In the genomic region with DNA sequence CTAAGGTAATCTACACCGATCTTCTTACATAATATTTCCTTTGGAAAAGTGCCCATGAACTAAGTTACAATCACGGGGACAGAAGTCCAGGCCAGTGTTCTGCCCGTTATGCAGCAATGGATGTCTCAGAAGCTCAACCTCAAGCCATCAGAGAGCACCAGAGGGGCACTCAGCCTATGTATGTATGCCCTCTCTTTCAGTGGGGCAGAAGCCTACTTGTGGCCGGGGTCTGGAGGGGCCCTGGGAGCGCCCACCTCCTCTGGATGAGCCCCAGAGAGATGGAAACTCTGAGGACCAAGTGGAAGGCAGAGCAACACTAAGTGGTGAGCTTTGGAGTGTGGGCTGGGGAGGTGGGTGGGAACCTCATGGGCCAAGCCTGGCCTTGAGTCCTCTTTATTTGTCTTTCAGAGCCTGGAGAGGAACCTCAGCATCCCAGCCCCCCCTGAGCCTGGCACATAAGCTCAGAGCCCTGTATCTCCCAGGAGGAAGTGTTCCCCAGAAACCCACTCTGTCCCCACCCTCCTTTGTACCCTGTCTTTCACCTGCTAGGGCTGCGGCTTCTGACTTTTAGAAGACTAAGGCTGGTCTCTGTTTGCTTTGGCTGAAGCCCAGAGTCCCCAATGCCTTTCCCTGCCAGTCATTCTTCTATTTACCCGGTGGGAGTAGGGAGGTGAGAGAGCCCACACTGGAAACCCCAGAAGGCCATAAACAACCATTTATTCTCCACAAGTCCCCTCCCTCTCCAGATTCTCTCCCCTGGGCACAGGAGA, we compare ENCODE assay signal across 10 mouse cellular contexts. TPM values are rescaled to one million over a fixed set of nuclear protein-coding genes. Genes with fewer than 3 reads are reported as not detected.
DNase-seq lines count a peak whose midpoint lies in the region; ATAC-seq lines count a peak whose summit lies in the region.
"Had no signal": no experiment of that assay in that cellular context is flagged by ENCODE, and none has a peak within 500 bp of the region (broad histone marks: within the 10 kb centered on the region; RNA-seq: fewer than 3 reads in every experiment).

No protein-coding gene starts in this region.

- peak overlapping the region; percentile 96 for H3K27ac ChIP-seq in kidney, embryonic 15.5 days
- H3K27ac ChIP-seq in heart, embryonic 16.5 days (ENCODE audit: low read length), result peak overlapping the region; percentile 91

- peak; percentile 52 for DNase-seq in cerebellum, adult 9-11 months
- DNase-seq in cerebellum, postnatal 4 days (ENCODE audit: low spot score in 2 of 2), result no peak
- no peak for DNase-seq in kidney, adult 18-20 months
- peak; percentile 36 for DNase-seq in lung, postnatal 36 days
- no peak for DNase-seq in frontal cortex, postnatal 25 days (ENCODE audit: low spot score in 2 of 2)
- DNase-seq in thymus, postnatal 10 days (ENCODE audit: low spot score in 2 of 2), result no peak
- DNase-seq: gastrocnemius, postnatal 36 days had no signal

- H3K27me3 ChIP-seq in kidney, embryonic 15.5 days, result peaks cover 30% of the 10 kb centered on the region
- H3K27me3 ChIP-seq in heart, embryonic 16.5 days (ENCODE audit: control insufficient read depth, insufficient read depth, low read length), result peaks cover 15% of the 10 kb centered on the region
- H3K27me3 ChIP-seq: Patski had no signal

- WGBS in kidney, embryonic 15.5 days, result 61% methylated on average over 7 of the region's 7 CpGs
- 71% methylated on average over 7 of the region's 7 CpGs for WGBS in heart, embryonic 16.5 days

- peak overlapping the region; percentile 81 for H3K4me2 ChIP-seq in kidney, embryonic 15.5 days
- peak overlapping the region; percentile 83; the same call in 1 of the 2 replicates for H3K4me2 ChIP-seq in heart, embryonic 16.5 days (ENCODE audit: low read depth, low read length)

- H3K4me3 ChIP-seq in kidney, embryonic 15.5 days (replicated peaks), result peak overlapping the region; percentile 73; the same call in 1 of the 2 replicates
- no peak overlapping the region for H3K4me3 ChIP-seq in heart, embryonic 16.5 days (ENCODE audit: low read length)

- 0 out of 2 replicates have a peak overlapping the region, but pooled peaks have one; percentile 42 for H3K9ac ChIP-seq in kidney, embryonic 15.5 days
- no peak overlapping the region; the same call in 1 of the 2 replicates for H3K9ac ChIP-seq in heart, embryonic 16.5 days (ENCODE audit: low read length)

- no peaks in the 10 kb centered on the region for H3K36me3 ChIP-seq in kidney, embryonic 15.5 days
- no peaks in the 10 kb centered on the region for H3K36me3 ChIP-seq in heart, embryonic 16.5 days (ENCODE audit: control insufficient read depth, insufficient read depth)

- peaks cover 64% of the 10 kb centered on the region for H3K4me1 ChIP-seq in kidney, embryonic 15.5 days
- peaks cover 26% of the 10 kb centered on the region for H3K4me1 ChIP-seq in heart, embryonic 16.5 days (ENCODE audit: control insufficient read depth, insufficient read depth, low read length)

- no peak for ATAC-seq in kidney, embryonic 15.5 days (replicated peaks; ENCODE audit: low FRiP score)
- no peak for ATAC-seq in heart, embryonic 16.5 days (replicated peaks; ENCODE audit: extremely low read depth, insufficient read depth, low FRiP score)

- no peaks in the 10 kb centered on the region for H3K9me3 ChIP-seq in kidney, embryonic 15.5 days (replicated peaks)
- no peaks in the 10 kb centered on the region for H3K9me3 ChIP-seq in heart, embryonic 16.5 days (replicated peaks; ENCODE audit: control insufficient read depth, low read length)

RNA-seq across cellular contexts. Expression of gene Stard3, which starts 1.4 kb away (rescaled TPM):
- polyA plus RNA-seq in kidney, embryonic 15.5 days (2015; fragmentation: Nextera tagmentation; extraction: Ambion mirVana), result 46.4 and 53.1 TPM in 2 replicates
- 43.0 and 43.2 TPM in 2 replicates for polyA plus RNA-seq in heart, embryonic 16.5 days (2015; fragmentation: Nextera tagmentation; extraction: Ambion mirVana)

RNA-seq across cellular contexts. Expression of gene Ppp1r1b, which starts 8.6 kb away (rescaled TPM):
- polyA plus RNA-seq in kidney, embryonic 15.5 days (2015; fragmentation: Nextera tagmentation; extraction: Ambion mirVana), result 2.8 and 6.8 TPM in 2 replicates
- 74.0 and 75.8 TPM in 2 replicates for polyA plus RNA-seq in heart, embryonic 16.5 days (2015; fragmentation: Nextera tagmentation; extraction: Ambion mirVana)

RNA-seq across cellular contexts. Expression of gene Tcap, which starts 26.8 kb away (rescaled TPM):
- polyA plus RNA-seq in kidney, embryonic 15.5 days (2015; fragmentation: Nextera tagmentation; extraction: Ambion mirVana), result 2.5 and 3.5 TPM in 2 replicates
- polyA plus RNA-seq in heart, embryonic 16.5 days (2015; fragmentation: Nextera tagmentation; extraction: Ambion mirVana), result 175 TPM in 2 replicates
- polyA plus RNA-seq: Patski had no signal

RNA-seq across cellular contexts. Expression of gene Neurod2, which starts 27.4 kb away (rescaled TPM):
- not detected in 2 replicates for polyA plus RNA-seq in kidney, embryonic 15.5 days (2015; fragmentation: Nextera tagmentation; extraction: Ambion mirVana)
- not detected in 2 replicates for polyA plus RNA-seq in heart, embryonic 16.5 days (2015; fragmentation: Nextera tagmentation; extraction: Ambion mirVana)
- polyA plus RNA-seq: Patski had no signal

RNA-seq across cellular contexts. Expression of gene Pnmt, which starts 29.4 kb away (rescaled TPM):
- polyA plus RNA-seq in kidney, embryonic 15.5 days (2015; fragmentation: Nextera tagmentation; extraction: Ambion mirVana), result 2.7 and 3.8 TPM in 2 replicates
- 0.37 and 0.39 TPM in 2 replicates for polyA plus RNA-seq in heart, embryonic 16.5 days (2015; fragmentation: Nextera tagmentation; extraction: Ambion mirVana)
- polyA plus RNA-seq: Patski had no signal

Comparison
In these comparisons a context has a peak if more than half of its experiments do, and no peak if none do; other contexts are left out.
1. DNase-seq: peak in cerebellum, adult 9-11 months (single experiment) and lung, postnatal 36 days (single experiment); none in cerebellum, postnatal 4 days (0 of 2), kidney, adult 18-20 months (single experiment), frontal cortex, postnatal 25 days (0 of 2) and thymus, postnatal 10 days (0 of 2).
2. RNA of gene Tcap, which starts 26.8 kb away (polyA plus RNA-seq): 175 TPM in heart, embryonic 16.5 days; 2.5 to 3.5 TPM in kidney, embryonic 15.5 days; every median in the first group is over 10 times any median in the second.